Comparison of ENCODE assay signal across 29 mouse cellular contexts in genomic region chrX:140985256-140985655, GRCm38 (mm10). TPM values are rescaled to one million over a fixed set of nuclear protein-coding genes. Genes with fewer than 3 reads are reported as not detected.
DNase-seq lines count a peak whose midpoint lies in the region; ATAC-seq and TF ChIP-seq lines count a peak whose summit lies in the region.
"Had no signal": no experiment of that assay in that cellular context is flagged by ENCODE, and none has a peak within 500 bp of the region (broad histone marks: within the 10 kb centered on the region; RNA-seq: fewer than 3 reads in every experiment).

No protein-coding gene starts in this region.

- dilution Hi-C loops in CH12.LX (cut with MboI; ENCODE audit: extremely low pct_ligation_motif_present, extremely low pct_unique_long_range_greater_than_20kb, low sequenced_read_pairs): no loop called here

- peak overlapping the region; percentile 12; the same call in 1 of the 2 replicates for H3K27ac ChIP-seq in gastrocnemius, adult 2 months
- no peak overlapping the region for H3K27ac ChIP-seq in CH12.LX (ENCODE audit: insufficient read depth, low read depth)
- H3K27ac ChIP-seq in hindbrain, embryonic 14.5 days: no peak overlapping the region
- H3K27ac ChIP-seq: embryonic facial prominence, embryonic 10.5 days; embryonic facial prominence, embryonic 13.5 days; forebrain, embryonic 12.5 days; forebrain, embryonic 15.5 days; heart, embryonic 15.5 days; hindbrain, embryonic 10.5 days; hindbrain, embryonic 13.5 days; hindbrain, postnatal 0 days had no signal

- peaks cover 4% of the 10 kb centered on the region; the same call in 1 of the 2 replicates for H3K79me2 ChIP-seq in CH12.LX (replicated peaks; ENCODE audit: control insufficient read depth, extremely low read depth, insufficient read depth, poor library complexity, severe bottlenecking)

- in situ Hi-C loops in CH12.LX (cut with MboI; ENCODE audit: low pct_ligation_motif_present, low pct_unique_long_range_greater_than_20kb, low sequenced_read_pairs): no loop called here

- no peak for TF ChIP-seq POLR2A in CH12.LX (IDR thresholded peaks at IDR 0.05; ENCODE audit: low read depth, low read length)

- no peak for TF ChIP-seq RAD21 in CH12.LX (IDR thresholded peaks at IDR 0.05; ENCODE audit: low read depth, low read length)

- ATAC-seq in hindbrain, embryonic 14.5 days (ENCODE audit: low FRiP score): no peak
- ATAC-seq: forebrain, embryonic 15.5 days; hindbrain, postnatal 0 days; inflammation-experienced regulatory T-cells, adult 6 months; intestine, postnatal 0 days had no signal

- intact Hi-C loops in gastrocnemius, adult 2 months (cut with DNase I): no loop called here

- no peak for TF ChIP-seq CTCF in gastrocnemius, adult 2 months (IDR thresholded peaks at IDR 0.05)
- no peak for TF ChIP-seq CTCF in CH12.LX (conservative IDR thresholded peaks at IDR 0.05 in 1 of 2, IDR thresholded peaks at IDR 0.05 in 1 of 2; ENCODE audit: low read depth in 2 of 2, low read length in 2 of 2)

- H3K27me3 ChIP-seq in CH12.LX (replicated peaks): no peaks in the 10 kb centered on the region
- peaks cover 71% of the 10 kb centered on the region for H3K27me3 ChIP-seq in hindbrain, embryonic 14.5 days (ENCODE audit: control insufficient read depth, insufficient read depth, low read length)

- no peak for TF ChIP-seq EP300 in CH12.LX (IDR thresholded peaks at IDR 0.05; ENCODE audit: low read length)

- H3K4me3 ChIP-seq in gastrocnemius, adult 2 months: no peak overlapping the region
- H3K4me3 ChIP-seq in CH12.LX (replicated peaks in 1 of 3; ENCODE audit: low read depth in 2 of 3, low read length in 2 of 3, poor library complexity in 1 of 3): no peak overlapping the region
- no peak overlapping the region for H3K4me3 ChIP-seq in hindbrain, embryonic 14.5 days (replicated peaks; ENCODE audit: low read length)
- H3K4me3 ChIP-seq: embryonic facial prominence, embryonic 10.5 days; embryonic facial prominence, embryonic 13.5 days; erythroblast, embryonic 14.5 days; forebrain, embryonic 12.5 days; forebrain, embryonic 15.5 days; heart, embryonic 12.5 days; heart, embryonic 15.5 days; hindbrain, embryonic 10.5 days; hindbrain, embryonic 13.5 days had no signal

- peak overlapping the region; percentile 50; the same call in 1 of the 2 replicates for H3K4me2 ChIP-seq in CH12.LX (ENCODE audit: insufficient read depth, low read depth, poor library complexity, severe bottlenecking)
- no peak overlapping the region for H3K4me2 ChIP-seq in hindbrain, embryonic 14.5 days (replicated peaks)
- H3K4me2 ChIP-seq: embryonic facial prominence, embryonic 13.5 days; forebrain, embryonic 12.5 days; forebrain, embryonic 15.5 days; heart, embryonic 12.5 days; heart, embryonic 15.5 days; hindbrain, embryonic 13.5 days had no signal

- H3K9me3 ChIP-seq in CH12.LX (replicated peaks; ENCODE audit: low read length): no peaks in the 10 kb centered on the region
- no peaks in the 10 kb centered on the region for H3K9me3 ChIP-seq in hindbrain, embryonic 14.5 days (ENCODE audit: control insufficient read depth, low read length)
- H3K9me3 ChIP-seq: embryonic facial prominence, embryonic 10.5 days; embryonic facial prominence, embryonic 13.5 days; forebrain, embryonic 12.5 days; forebrain, embryonic 15.5 days; heart, embryonic 12.5 days; heart, embryonic 15.5 days; hindbrain, embryonic 10.5 days; hindbrain, embryonic 13.5 days had no signal

- H3K36me3 ChIP-seq in CH12.LX (replicated peaks in 1 of 2; ENCODE audit: control insufficient read depth in 1 of 2, insufficient read depth in 1 of 2, low read length in 1 of 2): peaks cover 3 to 4% of the 10 kb centered on the region in 2 experiments
- no peaks in the 10 kb centered on the region for H3K36me3 ChIP-seq in hindbrain, embryonic 14.5 days (replicated peaks; ENCODE audit: control insufficient read depth, insufficient read depth)
- H3K36me3 ChIP-seq: embryonic facial prominence, embryonic 10.5 days; embryonic facial prominence, embryonic 13.5 days; forebrain, embryonic 12.5 days; forebrain, embryonic 15.5 days; heart, embryonic 12.5 days; heart, embryonic 15.5 days; hindbrain, embryonic 10.5 days had no signal

- WGBS in hindbrain, embryonic 14.5 days: 92% methylated on average over 2 of the region's 2 CpGs

- no peak overlapping the region for H3K9ac ChIP-seq in CH12.LX (ENCODE audit: insufficient read depth, low read depth)
- H3K9ac ChIP-seq in hindbrain, embryonic 14.5 days: no peak overlapping the region
- H3K9ac ChIP-seq: embryonic facial prominence, embryonic 13.5 days; forebrain, embryonic 12.5 days; forebrain, embryonic 15.5 days; heart, embryonic 12.5 days; heart, embryonic 15.5 days; hindbrain, embryonic 13.5 days had no signal

- no peak for DNase-seq in gastrocnemius, adult 2 months
- DNase-seq in gastrocnemius, postnatal 4 days (ENCODE audit: low spot score in 2 of 2): no peak
- DNase-seq in kidney, adult 9 months: peak; percentile 61
- no peak for DNase-seq in kidney, postnatal 25 days
- no peak for DNase-seq in CH12.LX (ENCODE audit: extremely low read depth)
- DNase-seq in hindbrain, embryonic 14.5 days (ENCODE audit: low spot score): no peak
- DNase-seq: adrenal gland, adult 2 months; adrenal gland, postnatal 14 days; B cell, adult 2 months; cerebellum, adult 11-12 months; cerebellum, adult 8-10 months; cerebellum, postnatal 10 days; cerebellum, postnatal 36 days; embryo, embryonic 11 days; gastrocnemius, postnatal 25 days; heart, postnatal 10 days; heart, postnatal 36 days had no signal

- H3K4me1 ChIP-seq in CH12.LX (ENCODE audit: control insufficient read depth in 1 of 2, insufficient read depth in 2 of 2): peaks cover 6 to 48% of the 10 kb centered on the region in 2 experiments
- no peaks in the 10 kb centered on the region for H3K4me1 ChIP-seq in hindbrain, embryonic 14.5 days (replicated peaks; ENCODE audit: control insufficient read depth, insufficient read depth, low read length)
- H3K4me1 ChIP-seq: forebrain, embryonic 12.5 days; forebrain, embryonic 15.5 days; hindbrain, embryonic 13.5 days had no signal

TF ChIP-seq in CH12.LX, 34 proteins besides CTCF, POLR2A, EP300 and RAD21:
- TF ChIP-seq ZC3H11A (IDR thresholded peaks at IDR 0.05; ENCODE audit: low read depth, low read length) (no peak), ZMIZ1 (IDR thresholded peaks at IDR 0.05; ENCODE audit: low read depth, low read length) (no peak), MXI1 (IDR thresholded peaks at IDR 0.05; ENCODE audit: low read depth, low read length) (no peak), JUN (IDR thresholded peaks at IDR 0.05; ENCODE audit: insufficient read depth, low read depth, low read length) (no peak), USF2 (conservative IDR thresholded peaks at IDR 0.05; ENCODE audit: low read depth, low read length) (no peak), MEF2A (IDR thresholded peaks at IDR 0.05; ENCODE audit: borderline replicate concordance, low read depth, low read length) (no peak), ELF1 (IDR thresholded peaks at IDR 0.05; ENCODE audit: low read depth, low read length) (no peak), MAFK (IDR thresholded peaks at IDR 0.05; ENCODE audit: insufficient replicate concordance, low read length) (no peak), RCOR1 (conservative IDR thresholded peaks at IDR 0.05; ENCODE audit: low read depth, low read length) (no peak), KAT2A (IDR thresholded peaks at IDR 0.05; ENCODE audit: insufficient replicate concordance, low read length) (no peak), IRF4 (IDR thresholded peaks at IDR 0.05; ENCODE audit: low read depth, low read length) (no peak), JUND (conservative IDR thresholded peaks at IDR 0.05; ENCODE audit: low read depth, low read length) (no peak), PAX5 (IDR thresholded peaks at IDR 0.05; ENCODE audit: low read length) (no peak), USF1 (IDR thresholded peaks at IDR 0.05; ENCODE audit: low read depth, low read length) (no peak)

RNA-seq across cellular contexts. Expression of gene Atg4a, which starts 28.5 kb away (rescaled TPM):
- total RNA-seq in gastrocnemius, adult 2 months (2021): 10 to 100 TPM; 17.7 to 23.9 TPM
- total RNA-seq in gastrocnemius, postnatal 4 days (2021): 10 to 100 TPM; 32.1 to 39.5 TPM
- total RNA-seq in CH12.LX (2012; rRNA removed): 20.9 and 22.5 TPM in 2 replicates
- total RNA-seq in CH12.LX (2014; rRNA removed): 55.7 and 59.9 TPM in 2 replicates
- 15.7 and 17.1 TPM in 2 replicates for polyA plus RNA-seq in CH12.LX (2012; ENCODE audit: insufficient read length, low read depth)
- 9.5 and 11.3 TPM in 2 replicates for polyA plus RNA-seq in hindbrain, embryonic 14.5 days (2014; fragmentation: Nextera tagmentation; extraction: Ambion mirVana)

RNA-seq across cellular contexts. Expression of gene Psmd10, which starts 28.7 kb away (rescaled TPM):
- 10 to 100 TPM in 1 of 2 experiments, 1 to 10 TPM in 1; 9.0 to 11.6 TPM for total RNA-seq in gastrocnemius, adult 2 months (2021)
- total RNA-seq in gastrocnemius, postnatal 4 days (2021): 10 to 100 TPM; 21.7 to 25.6 TPM
- total RNA-seq in CH12.LX (2012; rRNA removed): 47.9 and 48.0 TPM in 2 replicates
- 64.1 and 69.2 TPM in 2 replicates for total RNA-seq in CH12.LX (2014; rRNA removed)
- 47.3 and 49.3 TPM in 2 replicates for polyA plus RNA-seq in CH12.LX (2012; ENCODE audit: insufficient read length, low read depth)
- 42.3 and 47.6 TPM in 2 replicates for polyA plus RNA-seq in hindbrain, embryonic 14.5 days (2014; fragmentation: Nextera tagmentation; extraction: Ambion mirVana)
